Mouse (Mus musculus): ENCODE measurements around the gene Prss42. TPM values are rescaled to one million over a fixed set of nuclear protein-coding genes. Genes with fewer than 3 reads are reported as not detected.
"Not testable (repeated sequence)": the region's sequence is repeated elsewhere in the genome, so short reads cannot be mapped to it uniquely, and the experiment has no call there.

The Prss42 gene
- polyA plus RNA-seq, 1 experiment from 2014 or later, result not detected

DNA sequence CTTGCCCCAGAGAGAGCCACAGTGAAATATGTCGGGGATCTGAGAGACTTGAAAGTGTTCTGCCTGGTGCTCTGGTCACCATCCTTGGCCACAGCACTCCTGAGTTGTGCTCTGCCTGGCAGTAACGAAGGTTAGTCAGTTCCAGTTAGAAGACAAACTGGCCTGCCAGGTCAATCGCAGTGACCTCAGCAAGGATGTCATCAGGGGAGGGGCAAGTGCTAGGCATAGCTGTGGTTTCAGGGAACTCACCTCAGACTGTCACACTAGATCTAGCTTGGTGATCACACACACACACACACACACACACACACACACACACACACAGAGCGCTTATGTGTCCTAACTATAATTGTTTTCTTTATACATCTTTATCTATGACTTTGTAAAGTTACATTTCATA lies 5.3 kb downstream of the Prss42 start:
- Histone ChIP-seq H3K9me3 (no peaks in the 10 kb centered on the region), H3K4me1 (peaks cover 5% of the 10 kb centered on the region; the same call in 1 of the 2 replicates), H3K27me3 (replicated peaks; ENCODE audit: low read depth, poor library complexity, severe bottlenecking) (no peaks in the 10 kb centered on the region), H3K4me3 (no peak overlapping the region), H3K27ac (replicated peaks) (no peak overlapping the region), H3K36me3 (replicated peaks) (no peaks in the 10 kb centered on the region)
- 64% methylated on average over 4 of the region's 4 CpGs for WGBS
- DNase-seq (ENCODE audit: low spot score), result no peak

DNA sequence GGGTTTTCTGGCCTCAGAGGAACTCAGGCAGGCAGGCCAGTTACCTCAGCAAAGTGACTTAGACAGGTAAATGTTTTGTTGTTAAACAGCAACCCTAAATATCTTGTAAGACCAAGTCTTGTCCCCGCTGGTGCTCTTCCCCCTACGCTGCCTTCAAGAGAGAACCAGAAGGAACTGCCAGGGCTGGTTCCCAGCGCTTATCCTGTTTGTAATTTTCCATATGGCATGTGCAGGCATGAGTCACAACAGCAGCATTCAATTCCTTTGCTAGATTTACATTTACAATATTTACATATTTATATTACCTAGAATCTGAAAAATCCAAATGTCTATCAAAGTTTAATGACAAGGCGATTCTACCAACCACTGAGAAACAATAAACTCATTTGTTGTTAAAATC lies 12.1 kb downstream of the Prss42 start:
- Histone ChIP-seq H3K36me3 (replicated peaks) (no peaks in the 10 kb centered on the region), H3K4me3 (no peak overlapping the region), H3K27me3 (replicated peaks; ENCODE audit: low read depth, poor library complexity, severe bottlenecking) (no peaks in the 10 kb centered on the region; the same call in 1 of the 2 replicates), H3K9me3 (no peaks in the 10 kb centered on the region), H3K4me1 (no peaks in the 10 kb centered on the region), H3K27ac (replicated peaks) (no peak overlapping the region)
- DNase-seq (ENCODE audit: low spot score), result no peak
- WGBS, result 86% methylated on average over 4 of the region's 4 CpGs

DNA sequence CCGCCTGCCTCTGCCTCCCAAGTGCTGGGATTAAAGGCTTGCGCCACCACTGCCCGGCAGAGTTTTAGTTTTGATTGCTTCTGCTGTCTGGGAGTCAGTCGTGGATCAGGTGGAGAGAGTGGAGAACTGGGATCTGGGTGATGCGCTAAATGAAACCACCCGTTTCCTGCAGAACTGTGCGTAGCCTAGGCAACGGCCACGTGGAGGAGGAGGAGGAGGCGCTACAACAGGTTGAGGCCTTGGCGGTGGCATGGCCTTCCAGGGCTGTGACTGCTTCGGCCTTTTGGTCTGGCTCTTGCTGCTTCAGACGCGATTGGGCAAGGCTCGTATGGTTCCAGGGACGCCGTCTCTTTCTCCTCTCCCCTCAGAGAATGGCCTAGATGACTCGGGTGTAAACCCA lies 15.8 kb downstream of the Prss42 start, which contains the start of gene Prss44:
Gene Prss44, plus strand, starts transcription at position 206 of the 400 bp plus-strand sequence.
- Histone ChIP-seq H3K36me3 (replicated peaks) (no peaks in the 10 kb centered on the region), H3K4me1 (no peaks in the 10 kb centered on the region), H3K9me3 (no peaks in the 10 kb centered on the region), H3K27me3 (replicated peaks; ENCODE audit: low read depth, poor library complexity, severe bottlenecking) (no peaks in the 10 kb centered on the region; the same call in 1 of the 2 replicates), H3K27ac (replicated peaks) (no peak within 1 kb of the TSS), H3K4me3 (no peak within 1 kb of the TSS)
- DNase-seq (ENCODE audit: low spot score), result peak; percentile 18
- WGBS, result 66% methylated on average over 18 of the region's 18 CpGs

DNA sequence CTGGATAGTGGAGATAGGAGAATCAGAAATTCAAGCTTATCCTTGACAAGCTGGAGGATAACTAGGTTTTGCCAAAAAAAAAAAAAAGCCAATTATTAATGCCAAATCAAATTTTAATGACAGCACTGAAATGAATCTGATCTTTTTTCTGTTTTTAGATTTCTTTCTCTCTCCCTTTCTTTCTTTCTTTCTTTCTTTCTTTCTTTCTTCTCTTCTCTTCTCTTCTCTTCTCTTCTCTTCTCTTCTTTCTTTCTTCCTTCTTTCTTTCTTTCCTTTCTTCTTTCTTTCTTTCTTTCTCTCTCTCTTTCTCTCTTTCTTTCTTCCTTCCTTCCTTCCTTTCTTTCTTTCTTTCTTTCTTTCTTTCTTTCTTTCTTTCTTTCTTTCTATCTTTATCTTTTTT lies 22.6 kb downstream of the Prss42 start:
- not testable (repeated sequence) for DNase-seq (ENCODE audit: low spot score); H3K27ac ChIP-seq (replicated peaks); H3K27me3 ChIP-seq (replicated peaks; ENCODE audit: low read depth, poor library complexity, severe bottlenecking); H3K36me3 ChIP-seq (replicated peaks); H3K9me3 ChIP-seq; H3K4me1 ChIP-seq; H3K4me3 ChIP-seq

DNA sequence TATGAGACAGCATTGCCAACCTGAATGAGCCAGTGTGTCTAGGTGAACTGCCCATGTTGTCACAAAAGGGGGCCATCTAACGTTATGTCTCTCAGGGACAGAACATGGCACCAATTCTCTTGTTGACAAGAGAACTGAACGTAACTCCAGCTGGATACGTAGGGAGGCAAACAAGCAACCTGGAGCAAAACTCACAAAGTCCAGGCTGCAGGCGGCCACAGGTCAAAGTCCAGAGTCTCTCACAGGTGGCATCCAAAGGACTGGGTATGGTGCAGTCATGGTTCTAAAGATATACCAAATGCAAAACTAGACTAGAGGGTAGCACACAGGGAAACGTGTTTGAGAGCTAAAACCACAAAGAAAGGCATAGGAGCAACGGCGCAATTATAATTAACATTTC lies 23.5 kb downstream of the Prss42 start:
- Histone ChIP-seq H3K36me3 (replicated peaks) (no peaks in the 10 kb centered on the region), H3K9me3 (no peaks in the 10 kb centered on the region), H3K4me1 (no peaks in the 10 kb centered on the region), H3K27ac (replicated peaks) (no peak overlapping the region), H3K27me3 (replicated peaks; ENCODE audit: low read depth, poor library complexity, severe bottlenecking) (no peaks in the 10 kb centered on the region), H3K4me3 (no peak overlapping the region)
- 89% methylated on average over 7 of the region's 7 CpGs for WGBS
- DNase-seq (ENCODE audit: low spot score), result no peak

DNA sequence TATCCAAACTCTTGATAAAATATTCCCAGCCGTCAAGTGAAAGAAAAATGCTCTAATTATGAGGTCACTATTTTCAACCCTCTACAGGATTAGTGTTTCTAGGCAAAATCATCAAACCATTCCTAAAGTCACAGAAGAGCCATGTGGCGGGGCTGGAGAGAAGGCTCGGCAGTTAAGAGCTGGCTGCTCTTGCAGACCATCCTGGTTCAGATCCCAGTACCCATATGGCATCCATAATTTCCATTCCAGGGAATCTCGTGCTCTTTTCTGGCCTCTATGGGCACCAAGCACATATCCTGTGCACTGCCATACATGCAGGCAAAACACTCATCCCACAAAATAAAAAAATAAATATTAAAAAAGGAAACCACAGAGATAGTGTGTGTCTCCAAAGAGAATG lies 27.5 kb downstream of the Prss42 start:
- no peaks in the 10 kb centered on the region for H3K9me3 ChIP-seq
- H3K36me3 ChIP-seq (replicated peaks), result no peaks in the 10 kb centered on the region
- H3K4me3 ChIP-seq, result no peak overlapping the region
- 79% methylated on average over 4 of the region's 4 CpGs for WGBS
- DNase-seq (ENCODE audit: low spot score), result no peak
- H3K4me1 ChIP-seq, result no peaks in the 10 kb centered on the region
- H3K27ac ChIP-seq (replicated peaks), result no peak overlapping the region
- peaks cover 7% of the 10 kb centered on the region; the same call in 1 of the 2 replicates for H3K27me3 ChIP-seq (replicated peaks; ENCODE audit: low read depth, poor library complexity, severe bottlenecking)

DNA sequence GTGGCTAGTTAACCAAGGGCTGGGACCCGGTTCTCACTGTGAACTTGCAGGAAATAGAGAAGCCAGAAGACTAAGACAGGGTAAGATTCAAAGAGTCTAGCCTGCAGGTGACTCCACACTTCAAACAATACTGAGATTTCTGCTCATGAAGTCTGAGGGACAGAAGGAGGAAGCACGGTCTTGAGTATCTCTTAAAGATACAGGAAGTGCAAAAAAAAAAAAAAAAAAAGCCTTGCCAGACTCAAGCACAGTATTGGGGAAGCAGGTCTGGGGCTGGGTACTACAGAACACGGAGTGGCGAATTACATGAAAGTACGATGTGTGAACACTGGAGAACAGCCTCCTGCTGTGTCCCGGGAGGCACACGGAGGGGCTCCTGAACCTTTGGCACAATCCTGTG lies 27.9 kb downstream of the Prss42 start:
- 80% methylated on average over 7 of the region's 7 CpGs for WGBS
- DNase-seq (ENCODE audit: low spot score), result no peak
- Histone ChIP-seq H3K4me1 (no peaks in the 10 kb centered on the region), H3K27ac (replicated peaks) (no peak overlapping the region), H3K36me3 (replicated peaks) (no peaks in the 10 kb centered on the region), H3K4me3 (no peak overlapping the region), H3K9me3 (no peaks in the 10 kb centered on the region), H3K27me3 (replicated peaks; ENCODE audit: low read depth, poor library complexity, severe bottlenecking) (peaks cover 7% of the 10 kb centered on the region; the same call in 1 of the 2 replicates)

DNA sequence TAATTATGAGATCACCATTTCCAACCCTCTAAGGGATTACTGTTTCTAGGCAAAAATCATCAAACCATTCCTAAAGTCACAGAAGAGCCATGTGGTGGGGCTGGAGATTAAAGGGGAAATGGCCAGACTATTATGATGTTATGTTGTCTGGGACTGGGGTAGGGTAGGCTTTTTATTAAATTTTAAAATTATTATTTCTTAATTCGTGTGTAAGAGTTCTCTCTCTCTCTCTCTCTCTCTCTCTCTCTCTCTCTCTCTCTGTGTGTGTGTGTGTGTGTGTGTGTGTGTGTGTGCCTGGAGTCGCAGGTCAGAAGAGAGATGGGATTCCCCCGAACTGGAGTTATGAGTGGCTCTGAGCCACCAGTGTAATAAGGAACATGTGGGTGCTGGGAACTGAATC lies 28.4 kb downstream of the Prss42 start, which contains the start of gene Prss43:
Gene Prss43, plus strand, starts transcription at position 301 of the 400 bp plus-strand sequence.
- Histone ChIP-seq H3K27me3 (replicated peaks; ENCODE audit: low read depth, poor library complexity, severe bottlenecking) (peaks cover 7% of the 10 kb centered on the region; the same call in 1 of the 2 replicates), H3K4me1 (no peaks in the 10 kb centered on the region), H3K36me3 (replicated peaks) (no peaks in the 10 kb centered on the region), H3K27ac (replicated peaks) (no peak within 1 kb of the TSS), H3K9me3 (no peaks in the 10 kb centered on the region), H3K4me3 (no peak within 1 kb of the TSS)
- no peak for DNase-seq (ENCODE audit: low spot score)
- WGBS, result 86% methylated on average over 3 of the region's 3 CpGs

DNA sequence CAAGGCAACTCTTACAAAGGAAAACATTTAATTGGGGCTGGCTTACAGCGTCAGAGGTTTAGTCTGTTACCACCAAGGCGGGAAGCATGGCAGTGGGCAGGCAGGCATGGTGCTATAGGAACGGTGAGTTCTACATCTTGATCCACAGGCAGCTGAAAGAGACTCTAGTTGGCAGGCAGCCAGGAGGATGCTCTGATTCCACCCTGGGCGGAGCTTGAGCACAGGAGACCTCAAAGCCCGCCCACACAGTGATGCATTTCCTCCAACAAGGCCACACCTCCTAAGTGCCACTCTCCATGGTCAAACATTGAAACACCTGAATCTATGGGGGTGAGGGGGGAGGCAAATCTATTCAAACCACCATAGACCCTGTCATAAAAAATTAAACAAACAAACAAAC lies 35.1 kb downstream of the Prss42 start:
- no peaks in the 10 kb centered on the region for H3K9me3 ChIP-seq
- peaks cover 8% of the 10 kb centered on the region; the same call in 1 of the 2 replicates for H3K4me1 ChIP-seq
- 87% methylated on average over 5 of the region's 5 CpGs for WGBS
- 0 out of 2 replicates have a peak, but pooled peaks cover 8% of the 10 kb centered on the region for H3K27me3 ChIP-seq (replicated peaks; ENCODE audit: low read depth, poor library complexity, severe bottlenecking)
- peak; percentile 23 for DNase-seq (ENCODE audit: low spot score)
- H3K36me3 ChIP-seq (replicated peaks), result no peaks in the 10 kb centered on the region
- H3K27ac ChIP-seq (replicated peaks), result no peak overlapping the region
- H3K4me3 ChIP-seq, result no peak overlapping the region

DNA sequence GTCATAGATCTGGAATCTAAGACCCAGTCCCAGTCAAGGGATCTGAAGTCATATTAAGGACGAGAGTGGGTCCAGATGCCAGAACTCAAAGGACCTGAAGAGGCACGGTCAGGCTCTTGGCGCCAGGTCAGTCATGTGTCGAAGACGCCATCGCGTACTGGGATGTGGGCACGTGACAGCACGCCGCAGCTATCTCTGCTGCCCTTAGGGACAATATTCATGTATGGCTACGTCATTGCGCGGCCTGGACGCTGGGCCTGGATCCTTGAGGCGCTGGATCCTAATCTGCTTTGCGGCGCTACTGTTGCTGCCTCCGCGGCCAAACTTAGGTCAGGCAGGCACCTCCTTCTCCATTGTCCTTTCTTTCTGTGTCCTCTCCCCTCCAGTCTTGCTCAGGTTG lies 36.4 kb downstream of the Prss42 start, which contains the start of gene Prss45:
Gene Prss45, plus strand, starts transcription at position 178 of the 400 bp plus-strand sequence.
- 77% methylated on average over 19 of the region's 19 CpGs for WGBS
- Histone ChIP-seq H3K27ac (replicated peaks) (no peak within 1 kb of the TSS), H3K36me3 (replicated peaks) (no peaks in the 10 kb centered on the region), H3K9me3 (no peaks in the 10 kb centered on the region), H3K27me3 (replicated peaks; ENCODE audit: low read depth, poor library complexity, severe bottlenecking) (0 out of 2 replicates have a peak, but pooled peaks cover 8% of the 10 kb centered on the region), H3K4me3 (no peak within 1 kb of the TSS), H3K4me1 (peaks cover 8% of the 10 kb centered on the region; the same call in 1 of the 2 replicates)
- DNase-seq (ENCODE audit: low spot score), result no peak

DNA sequence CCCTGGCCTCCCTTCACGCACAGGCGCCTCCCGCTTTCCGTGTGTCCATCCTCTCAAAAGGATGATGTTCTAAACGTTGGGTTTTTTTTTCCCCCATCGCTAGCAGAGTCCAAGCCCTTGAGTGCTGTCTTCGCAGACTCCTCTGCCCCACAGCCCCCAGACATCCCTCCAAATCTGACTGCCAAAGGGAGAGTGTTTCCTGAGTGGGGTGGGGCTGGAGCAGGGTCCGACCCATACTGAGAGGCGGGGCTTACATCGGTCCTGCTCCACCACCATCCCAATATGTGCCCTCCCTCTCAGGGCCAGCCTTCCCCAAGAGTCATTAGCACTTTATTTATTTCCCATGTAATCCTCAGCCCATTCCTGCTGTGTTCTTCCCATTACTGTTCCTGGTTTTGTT lies 37.0 kb downstream of the Prss42 start:
- Histone ChIP-seq H3K27me3 (replicated peaks; ENCODE audit: low read depth, poor library complexity, severe bottlenecking) (0 out of 2 replicates have a peak, but pooled peaks cover 8% of the 10 kb centered on the region), H3K27ac (replicated peaks) (no peak overlapping the region), H3K4me3 (no peak overlapping the region), H3K4me1 (peaks cover 8% of the 10 kb centered on the region; the same call in 1 of the 2 replicates), H3K36me3 (replicated peaks) (no peaks in the 10 kb centered on the region), H3K9me3 (no peaks in the 10 kb centered on the region)
- no peak for DNase-seq (ENCODE audit: low spot score)
- 35% methylated on average over 10 of the region's 10 CpGs for WGBS

DNA sequence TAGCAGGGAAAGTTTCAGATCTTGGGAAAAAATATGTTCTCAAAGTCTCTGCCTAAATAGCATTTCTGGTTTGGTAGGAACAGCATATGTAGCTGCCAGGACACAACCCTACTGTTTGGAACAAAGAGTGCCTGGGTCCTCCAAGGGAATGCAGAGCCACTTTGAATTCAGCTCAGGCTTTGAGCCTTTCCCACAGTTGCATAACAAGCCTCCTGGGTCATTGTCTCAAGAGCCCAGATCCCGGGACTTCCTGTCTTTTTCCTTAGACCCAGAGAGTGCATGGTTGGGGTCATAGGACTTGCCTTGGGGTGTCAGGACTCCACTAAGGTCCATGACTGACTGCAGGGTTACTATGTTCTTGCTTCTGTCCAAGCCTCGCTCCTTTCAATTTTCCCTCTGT lies 38.1 kb downstream of the Prss42 start:
- 52% methylated on average over 2 of the region's 2 CpGs for WGBS
- peaks cover 8% of the 10 kb centered on the region; the same call in 1 of the 2 replicates for H3K4me1 ChIP-seq
- H3K4me3 ChIP-seq, result no peak overlapping the region
- no peaks in the 10 kb centered on the region for H3K36me3 ChIP-seq (replicated peaks)
- no peak for DNase-seq (ENCODE audit: low spot score)
- H3K27me3 ChIP-seq (replicated peaks; ENCODE audit: low read depth, poor library complexity, severe bottlenecking), result 0 out of 2 replicates have a peak, but pooled peaks cover 8% of the 10 kb centered on the region
- no peaks in the 10 kb centered on the region for H3K9me3 ChIP-seq
- H3K27ac ChIP-seq (replicated peaks), result no peak overlapping the region

DNA sequence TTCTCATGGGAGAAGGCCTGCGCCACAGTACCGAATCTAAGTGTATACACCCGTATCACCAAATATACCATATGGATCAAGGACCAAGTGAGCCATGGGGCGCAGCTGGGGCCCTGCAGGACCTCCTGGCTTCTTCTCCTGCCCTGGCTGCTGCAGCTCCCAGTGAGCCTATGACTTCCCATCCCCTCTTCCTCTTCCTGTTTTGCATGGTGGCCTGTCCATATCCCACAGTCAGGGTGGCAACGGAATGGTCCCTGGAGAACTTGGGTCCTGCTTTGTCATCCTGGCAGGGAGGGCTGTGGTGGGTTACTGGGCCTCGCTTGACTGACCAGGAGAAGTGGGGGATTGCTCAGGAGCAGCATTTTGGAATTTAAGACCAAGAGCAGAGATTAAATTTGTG lies 42.9 kb downstream of the Prss42 start:
- 0 out of 2 replicates have a peak, but pooled peaks cover 3% of the 10 kb centered on the region for H3K4me1 ChIP-seq
- no peak overlapping the region for H3K4me3 ChIP-seq
- H3K27me3 ChIP-seq (replicated peaks; ENCODE audit: low read depth, poor library complexity, severe bottlenecking), result no peaks in the 10 kb centered on the region
- H3K9me3 ChIP-seq, result no peaks in the 10 kb centered on the region
- no peak overlapping the region for H3K27ac ChIP-seq (replicated peaks)
- 84% methylated on average over 6 of the region's 6 CpGs for WGBS
- H3K36me3 ChIP-seq (replicated peaks), result no peaks in the 10 kb centered on the region
- no peak for DNase-seq (ENCODE audit: low spot score)

Data from embryonic facial prominence, embryonic 10.5 days (tissue).